Mouse (Mus musculus) embryonic facial prominence, embryonic 12.5 days (tissue): ENCODE measurements around the gene Txndc12. TPM values are rescaled to one million over a fixed set of nuclear protein-coding genes. Genes with fewer than 3 reads are reported as not detected.

Experiments
- ATAC-seq: fragments of 200-750 bp; cut with Nextera tagmentation; 2 replicates; pipeline ENCODE4 v1.8.0; 2017; ENCODE audit not compliant: insufficient number of reproducible peaks, insufficient read depth, low FRiP score, low TSS enrichment
- H3K27ac ChIP-seq: fragments of 300-500 bp; sonication (generic); 2 replicates; pipeline ENCODE4 v1.5.1; 2016; ENCODE audit warnings: mild to moderate bottlenecking
- H3K27me3 ChIP-seq: fragments of 300-500 bp; sonication (generic); 2 replicates; pipeline ENCODE4 v1.6.1; 2016; ENCODE audit warnings: mild to moderate bottlenecking, moderate library complexity
- H3K36me3 ChIP-seq: fragments of 300-500 bp; sonication (generic); 2 replicates; pipeline ENCODE4 v1.6.1; 2016; ENCODE audit warnings: mild to moderate bottlenecking
- H3K4me1 ChIP-seq: fragments of 300-500 bp; sonication (generic); 2 replicates; pipeline ENCODE4 v1.6.1; 2016
- H3K4me2 ChIP-seq: fragments of 300-500 bp; sonication (generic); replicated peaks from 2 replicates; pipeline ENCODE4 v1.6.1; 2016; ENCODE audit warnings: mild to moderate bottlenecking, moderate library complexity
- H3K4me3 ChIP-seq: fragments of 300-500 bp; sonication (generic); 2 replicates; pipeline ENCODE4 v1.5.1; 2016; ENCODE audit warnings: mild to moderate bottlenecking
- H3K9ac ChIP-seq: fragments of 300-500 bp; sonication (generic); 2 replicates; pipeline ENCODE4 v1.6.1; 2016; ENCODE audit warnings: mild to moderate bottlenecking, moderate library complexity
- H3K9me3 ChIP-seq: fragments of 300-500 bp; sonication (generic); 2 replicates; pipeline ENCODE4 v1.6.1; 2016; ENCODE audit warnings: mild to moderate bottlenecking, moderate library complexity
- WGBS: fragments of 180-500 bp; shearing (Covaris S2); methylation state at CpG from one replicate; pipeline ENCODE4 v1.1.7; 2016; 5-methylcytosine and 5-hydroxymethylcytosine counted together
- polyA plus RNA-seq: library from polyadenylated mRNA; unstranded; fragments of >200 nt; fragmentation: Nextera tagmentation; extraction: Ambion mirVana; gene quantifications from 2 replicates; pipeline ENCODE4 v1.2.1, GENCODE M21; 2016

Gene Txndc12
- polyA plus RNA-seq, 1 experiment from 2014 or later: 118 TPM

DNA sequence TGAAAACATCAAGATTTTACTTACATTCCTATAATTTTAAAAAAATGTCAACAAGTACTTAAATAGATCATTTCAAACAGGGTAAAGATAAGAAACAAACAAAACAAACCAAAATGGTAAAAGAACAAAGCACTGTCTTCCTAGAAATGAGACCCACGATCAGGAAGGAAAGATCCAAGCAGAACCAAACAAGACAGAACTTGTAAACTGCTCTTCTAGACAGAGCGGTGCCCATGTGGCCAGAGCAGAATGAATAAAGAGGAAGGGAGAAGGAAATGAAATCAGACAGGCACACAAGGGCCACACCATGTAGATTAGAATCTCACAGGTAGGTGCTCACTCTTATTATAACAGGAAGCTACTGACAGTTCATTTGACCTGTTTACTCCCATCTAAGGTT, 7.8 kb upstream of the Txndc12 start:
- WGBS: 87% methylated on average over 2 of the region's 2 CpGs
- peaks cover 65% of the 10 kb centered on the region for H3K36me3 ChIP-seq

DNA sequence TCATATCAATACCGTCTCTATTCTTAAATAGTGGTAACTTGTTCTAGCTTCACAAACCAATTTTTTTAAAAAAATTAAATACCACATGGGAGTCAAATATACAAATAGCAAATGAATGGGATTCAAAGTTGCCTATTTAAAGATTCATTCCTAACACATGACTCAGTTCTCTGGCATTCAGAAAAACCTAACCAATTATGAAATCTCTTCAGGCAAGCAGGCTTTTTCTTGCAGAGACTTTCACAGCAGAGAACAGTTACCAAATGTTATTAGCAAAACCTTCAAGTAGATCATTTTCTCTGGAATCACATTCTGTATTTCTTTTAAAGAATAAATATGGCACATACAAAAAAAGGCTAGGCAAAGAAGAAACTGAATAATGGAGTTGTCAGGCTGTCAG, 3.7 kb upstream of the Txndc12 start:
- Histone ChIP-seq H3K9me3 (no peaks in the 10 kb centered on the region), H3K27ac (no peak overlapping the region), H3K9ac (no peak overlapping the region), H3K4me1 (peaks cover 13% of the 10 kb centered on the region), H3K4me3 (no peak overlapping the region), H3K27me3 (no peaks in the 10 kb centered on the region), H3K4me2 (no peak overlapping the region), H3K36me3 (peaks cover 32% of the 10 kb centered on the region)
- 81% methylated on average over 1 of the region's 1 CpGs for WGBS
- ATAC-seq: no peak

More for the DNA sequence above, 7.8 kb upstream of the Txndc12 start:
- H3K9me3 ChIP-seq: no peaks in the 10 kb centered on the region
- H3K4me1 ChIP-seq: peaks cover 2% of the 10 kb centered on the region
- H3K4me3 ChIP-seq: no peak overlapping the region
- H3K9ac ChIP-seq: no peak overlapping the region
- H3K27me3 ChIP-seq: no peaks in the 10 kb centered on the region
- no peak overlapping the region for H3K27ac ChIP-seq
- no peak overlapping the region for H3K4me2 ChIP-seq
- no peak for ATAC-seq

DNA sequence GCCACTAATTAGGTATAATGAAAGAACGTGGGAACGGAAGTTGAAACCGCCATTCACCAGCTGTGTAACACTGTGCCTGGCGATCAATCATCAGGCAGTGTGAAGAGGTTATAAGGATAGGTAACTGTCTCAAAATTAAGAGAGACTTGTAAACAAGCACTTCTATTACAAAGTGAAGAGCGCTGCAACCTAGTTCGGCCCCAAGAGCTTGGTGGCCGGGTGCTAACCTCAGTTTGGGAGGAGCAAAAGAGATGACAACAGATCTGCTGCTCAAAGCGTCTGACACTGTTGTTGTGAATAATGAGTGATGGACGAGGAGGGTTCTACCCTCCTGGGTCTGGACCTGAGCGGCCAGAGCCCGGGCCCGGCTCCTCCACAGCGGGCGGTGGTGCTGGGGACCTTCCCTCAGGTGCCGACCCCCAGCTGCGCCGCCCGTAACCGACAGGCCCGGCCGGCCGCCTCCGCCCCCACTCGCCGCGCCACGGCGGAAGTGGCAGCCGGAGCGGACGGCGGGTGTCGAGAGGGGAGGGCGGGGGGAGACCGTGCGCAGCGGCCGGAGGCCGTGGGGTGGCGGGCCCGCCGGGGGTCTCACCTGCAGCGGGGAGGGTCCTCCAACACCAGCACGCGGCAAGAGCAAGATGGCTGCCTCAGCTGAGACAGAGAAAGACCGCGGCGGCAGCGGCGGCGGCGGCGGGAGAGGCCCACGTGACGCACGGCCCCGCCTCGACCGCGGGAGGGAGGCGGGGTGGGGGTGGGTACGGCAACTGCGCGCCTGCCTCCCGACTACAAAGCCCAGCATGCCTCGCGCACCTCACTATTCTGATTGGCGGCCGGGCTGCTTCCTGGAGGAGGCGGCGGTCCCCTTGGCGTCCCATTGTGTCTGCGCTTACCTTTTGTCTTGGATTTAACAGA, 1.2 kb upstream of the Txndc12 start, which contains the start of gene Btf3l4:
TSS of gene Btf3l4 (minus strand) at position 699 of the 912 bp plus-strand sequence.
- no peaks in the 10 kb centered on the region for H3K27me3 ChIP-seq
- no peaks in the 10 kb centered on the region for H3K9me3 ChIP-seq
- H3K4me3 ChIP-seq: peak within 1 kb of the TSS; percentile 95
- H3K36me3 ChIP-seq: peaks cover 14% of the 10 kb centered on the region
- peak; percentile 94 for ATAC-seq
- peak within 1 kb of the TSS; percentile 99 for H3K27ac ChIP-seq
- peak within 1 kb of the TSS; percentile 98 for H3K9ac ChIP-seq
- WGBS: under 1% methylated on average over 59 of the region's 73 CpGs
- peaks cover 25% of the 10 kb centered on the region for H3K4me1 ChIP-seq
- H3K4me2 ChIP-seq: peak within 1 kb of the TSS; percentile 63

DNA sequence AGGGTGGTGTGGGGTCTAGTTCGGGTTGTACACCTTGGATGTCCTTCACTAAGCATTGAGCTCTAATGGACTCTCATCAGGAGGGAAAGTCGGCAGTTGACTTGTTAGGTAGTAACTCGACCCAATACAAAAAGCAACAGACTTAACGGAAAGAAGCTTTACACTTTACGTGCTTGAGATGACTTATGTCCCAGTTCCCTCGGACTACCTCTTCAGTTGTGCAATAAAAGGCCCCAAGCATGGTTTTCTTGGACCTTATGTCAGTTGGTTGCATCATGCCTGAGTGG, 630 bp upstream of the Txndc12 start:
- peaks cover 25% of the 10 kb centered on the region for H3K4me1 ChIP-seq
- peak overlapping the region; percentile 95 for H3K4me3 ChIP-seq
- WGBS: 0% methylated on average over 6 of the region's 6 CpGs
- H3K4me2 ChIP-seq: peak overlapping the region; percentile 63
- H3K9me3 ChIP-seq: no peaks in the 10 kb centered on the region
- H3K27ac ChIP-seq: peak overlapping the region; percentile 99
- H3K9ac ChIP-seq: peak overlapping the region; percentile 98
- ATAC-seq: no peak; the same call in 1 of the 2 replicates
- H3K36me3 ChIP-seq: peaks cover 11% of the 10 kb centered on the region
- H3K27me3 ChIP-seq: no peaks in the 10 kb centered on the region

DNA sequence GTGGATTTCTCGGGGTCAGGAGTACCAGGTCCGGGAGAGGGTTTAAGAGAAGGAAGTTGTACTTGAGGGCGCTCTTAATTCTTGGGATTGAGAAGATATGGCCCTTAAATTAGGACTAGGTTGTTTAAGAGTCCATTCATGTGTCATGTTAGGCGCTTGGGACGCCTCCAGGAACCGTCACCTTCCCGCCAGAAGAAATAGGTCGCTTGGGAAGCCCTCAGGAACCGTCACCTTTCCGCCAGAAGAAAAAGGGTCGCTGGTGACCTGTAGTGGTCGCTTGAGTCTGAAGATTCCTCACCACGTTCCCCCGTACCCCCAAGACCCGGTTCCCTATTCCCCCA, 540 bp downstream of the Txndc12 start:
- Histone ChIP-seq H3K9ac (peak overlapping the region; percentile 77), H3K27me3 (no peaks in the 10 kb centered on the region), H3K27ac (peak overlapping the region; percentile 99), H3K36me3 (peaks cover 5% of the 10 kb centered on the region), H3K4me3 (peak overlapping the region; percentile 95), H3K9me3 (no peaks in the 10 kb centered on the region), H3K4me2 (peak overlapping the region; percentile 63), H3K4me1 (peaks cover 25% of the 10 kb centered on the region)
- WGBS: under 1% methylated on average over 15 of the region's 15 CpGs
- ATAC-seq: no peak

DNA sequence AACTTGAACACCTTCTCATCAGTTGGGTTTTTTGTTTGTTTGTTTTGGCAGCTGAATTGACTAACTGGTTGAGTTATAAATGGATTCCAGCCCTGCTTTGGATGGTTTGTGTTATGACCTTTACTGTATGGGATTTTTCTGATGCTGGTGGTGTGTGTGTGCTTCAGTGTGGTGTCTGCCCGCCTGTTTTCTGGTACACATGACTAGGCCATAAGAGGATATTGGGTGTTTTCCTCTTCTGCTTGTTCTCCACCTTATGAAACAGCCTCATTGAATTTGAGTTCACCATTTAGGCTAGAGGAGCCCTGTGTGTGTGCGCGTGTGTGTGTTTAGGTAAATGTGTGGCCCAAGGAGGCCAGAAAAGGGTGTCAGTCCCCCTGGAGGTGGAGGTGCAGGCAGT, 1.1 kb downstream of the Txndc12 start:
- H3K27ac ChIP-seq: peak overlapping the region; percentile 99; the same call in 1 of the 2 replicates
- no peaks in the 10 kb centered on the region for H3K27me3 ChIP-seq
- peak overlapping the region; percentile 77 for H3K9ac ChIP-seq
- ATAC-seq: no peak
- 0 out of 2 replicates have a peak, but pooled peaks cover 4% of the 10 kb centered on the region for H3K36me3 ChIP-seq
- WGBS: 52% methylated on average over 3 of the region's 3 CpGs
- H3K9me3 ChIP-seq: no peaks in the 10 kb centered on the region
- H3K4me3 ChIP-seq: peak overlapping the region; percentile 95
- peaks cover 25% of the 10 kb centered on the region for H3K4me1 ChIP-seq
- peak overlapping the region; percentile 63 for H3K4me2 ChIP-seq

DNA sequence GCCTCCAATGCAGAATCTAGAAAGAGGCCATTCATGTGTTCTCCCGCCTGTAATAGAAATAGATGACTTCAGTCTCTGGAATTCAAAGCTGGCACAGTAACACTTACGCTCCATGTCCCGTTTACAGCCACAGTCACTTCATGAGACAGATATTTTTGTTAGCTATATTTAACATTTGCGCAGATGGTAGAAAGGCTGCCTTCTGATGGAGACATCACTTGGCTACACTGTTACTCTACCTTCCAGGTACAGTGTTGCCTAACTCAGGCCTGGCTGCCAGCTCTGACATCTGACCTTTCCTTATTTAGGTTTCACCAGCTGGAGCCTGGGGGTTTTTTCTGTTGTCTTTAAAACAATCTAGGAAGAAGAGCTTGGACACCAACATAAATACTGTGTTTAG, 3.6 kb downstream of the Txndc12 start:
- Histone ChIP-seq H3K4me3 (no peak overlapping the region), H3K27me3 (no peaks in the 10 kb centered on the region), H3K27ac (no peak overlapping the region), H3K4me1 (peaks cover 16% of the 10 kb centered on the region), H3K4me2 (no peak overlapping the region), H3K9ac (no peak overlapping the region), H3K9me3 (no peaks in the 10 kb centered on the region), H3K36me3 (peaks cover 8% of the 10 kb centered on the region; the same call in 1 of the 2 replicates)
- WGBS: 84% methylated on average over 4 of the region's 4 CpGs
- no peak for ATAC-seq

DNA sequence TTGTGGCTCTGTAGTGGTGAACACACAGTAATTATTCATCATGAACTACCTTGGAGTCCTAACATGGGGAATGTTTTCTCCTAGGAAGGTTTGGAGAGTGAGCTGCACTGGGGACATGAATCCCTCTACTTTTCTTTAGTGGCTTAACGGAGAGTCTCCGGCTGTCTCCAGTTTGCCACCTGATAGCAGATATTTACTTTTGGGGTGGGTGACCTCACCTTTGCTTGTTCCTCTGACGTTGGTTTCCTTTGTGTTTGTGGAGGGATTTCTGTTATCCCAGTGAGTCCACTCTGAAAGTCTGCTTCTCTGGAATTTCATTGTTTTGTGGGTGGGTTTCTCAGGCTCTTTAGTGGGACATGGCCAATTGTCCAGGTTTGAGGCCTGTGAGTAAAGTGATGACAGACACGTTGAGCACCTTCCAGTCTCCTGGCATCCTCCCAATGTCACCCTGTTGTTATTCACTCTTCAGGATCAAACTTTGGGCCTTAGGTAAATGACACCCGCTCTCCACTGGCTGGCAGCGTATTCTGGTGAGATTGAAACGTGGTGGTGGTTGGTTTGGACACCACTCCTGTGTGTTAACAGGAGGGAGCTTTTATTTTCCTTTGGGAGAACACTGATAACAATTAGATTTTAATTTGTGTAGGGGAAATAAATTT, 7.6 kb downstream of the Txndc12 start:
- no peak overlapping the region for H3K9ac ChIP-seq
- H3K4me2 ChIP-seq: no peak overlapping the region
- H3K9me3 ChIP-seq: no peaks in the 10 kb centered on the region
- ATAC-seq: no peak
- no peaks in the 10 kb centered on the region for H3K4me1 ChIP-seq
- H3K4me3 ChIP-seq: no peak overlapping the region
- no peak overlapping the region for H3K27ac ChIP-seq
- no peaks in the 10 kb centered on the region for H3K27me3 ChIP-seq
- 88% methylated on average over 7 of the region's 7 CpGs for WGBS
- H3K36me3 ChIP-seq: peaks cover 8% of the 10 kb centered on the region; the same call in 1 of the 2 replicates

DNA sequence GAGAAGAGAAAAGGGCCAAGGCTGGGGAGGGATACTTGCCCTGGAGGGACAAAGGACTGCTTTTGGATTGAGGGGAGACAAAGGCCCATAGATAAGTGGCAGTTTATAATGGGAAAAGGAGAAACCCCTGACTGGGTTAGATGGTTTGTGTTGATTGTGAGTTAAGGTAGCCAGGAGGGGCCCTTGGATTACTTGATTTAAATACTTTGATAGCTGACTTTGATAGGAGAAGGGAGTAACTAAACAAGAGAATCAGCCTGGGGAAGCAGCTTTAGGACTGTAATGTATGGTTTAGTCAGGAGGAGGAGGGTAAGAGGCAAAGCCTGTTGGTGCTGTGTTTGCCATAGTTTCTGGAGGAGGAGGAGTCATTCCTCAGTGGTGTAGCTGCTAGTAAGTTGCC, 8.9 kb downstream of the Txndc12 start:
- Histone ChIP-seq H3K27me3 (no peaks in the 10 kb centered on the region), H3K27ac (no peak overlapping the region), H3K4me1 (peaks cover under 1% of the 10 kb centered on the region; the same call in 1 of the 2 replicates), H3K4me3 (no peak overlapping the region), H3K9ac (no peak overlapping the region), H3K4me2 (no peak overlapping the region), H3K36me3 (peaks cover 8% of the 10 kb centered on the region; the same call in 1 of the 2 replicates), H3K9me3 (no peaks in the 10 kb centered on the region)
- no peak for ATAC-seq

DNA sequence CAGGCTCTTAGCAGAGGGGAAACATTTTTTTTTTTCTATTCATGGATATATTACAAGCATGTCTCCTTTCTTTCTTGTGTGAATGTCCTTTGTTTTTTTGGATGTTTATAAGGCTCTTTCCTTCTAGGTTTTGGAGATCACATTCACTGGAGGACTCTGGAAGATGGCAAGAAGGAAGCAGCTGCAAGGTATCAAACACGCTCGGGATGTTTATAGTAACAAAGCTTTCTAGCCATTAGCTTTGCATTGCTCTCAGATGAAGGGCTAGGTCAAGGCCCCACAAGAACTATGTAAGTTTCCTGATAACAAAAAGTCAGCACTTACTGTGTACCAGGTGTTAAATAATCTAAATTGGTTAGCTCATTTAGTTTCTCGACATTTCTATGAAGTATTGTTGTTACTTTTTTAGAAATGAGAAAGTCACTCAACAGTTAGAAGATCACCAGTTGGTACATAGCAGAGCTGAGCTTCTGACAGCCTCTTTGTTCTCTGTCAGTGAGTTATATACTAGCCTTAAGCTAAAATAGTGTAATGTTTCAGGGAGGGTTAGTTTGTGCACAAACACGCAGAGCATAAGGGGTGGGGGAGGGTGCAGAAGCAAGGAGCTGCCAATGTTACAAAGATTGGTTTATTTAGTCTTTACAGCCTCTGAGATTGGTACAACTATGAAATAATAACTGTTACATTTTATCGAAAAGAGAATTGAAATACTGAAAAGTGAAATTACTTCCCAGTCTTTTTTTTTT, 11.6 kb downstream of the Txndc12 start:
- Histone ChIP-seq H3K4me2 (no peak overlapping the region), H3K9me3 (no peaks in the 10 kb centered on the region), H3K27ac (no peak overlapping the region), H3K36me3 (no peaks in the 10 kb centered on the region), H3K27me3 (no peaks in the 10 kb centered on the region), H3K4me3 (no peak overlapping the region), H3K4me1 (peaks cover 9% of the 10 kb centered on the region), H3K9ac (no peak overlapping the region)
- no peak for ATAC-seq
- WGBS: 81% methylated on average over 5 of the region's 5 CpGs

DNA sequence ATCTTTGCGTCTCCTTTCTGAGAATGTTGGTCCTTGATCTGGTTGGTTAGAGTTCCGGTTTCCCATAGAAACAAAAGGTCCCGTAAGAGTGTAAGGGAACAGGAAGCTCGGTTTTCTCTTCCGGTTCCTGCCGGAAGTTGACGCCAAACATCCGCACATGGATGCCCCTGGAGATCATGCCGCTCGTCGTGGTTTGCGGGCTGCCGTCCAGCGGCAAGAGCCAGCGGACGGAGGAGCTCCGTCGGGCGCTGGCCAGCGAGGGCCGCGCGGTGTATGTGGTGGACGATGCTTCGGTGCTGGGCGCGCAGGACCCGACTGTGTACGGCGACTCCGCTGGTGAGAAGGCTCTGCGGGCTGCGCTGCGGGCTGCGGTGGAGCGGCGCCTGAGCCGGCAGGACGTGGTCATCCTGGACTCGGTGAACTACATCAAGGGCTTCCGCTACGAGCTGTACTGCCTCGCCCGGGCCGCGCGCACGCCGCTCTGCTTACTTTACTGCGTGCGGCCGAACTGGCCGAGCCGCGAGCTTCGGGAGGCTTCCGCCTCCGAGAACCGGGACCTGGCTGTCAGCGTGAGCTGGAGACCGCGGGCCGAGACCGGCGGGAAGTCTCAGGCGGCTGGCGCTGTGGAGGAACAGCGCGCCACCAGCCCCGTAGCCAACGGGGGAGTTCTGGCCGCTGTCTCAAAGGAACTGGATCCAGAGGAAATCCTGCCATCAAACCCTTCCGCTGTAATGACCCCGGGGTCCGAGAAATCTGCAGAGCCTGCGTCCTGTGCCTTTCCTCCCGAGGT, 13.5 kb downstream of the Txndc12 start, which contains the start of gene Kti12:
TSS of gene Kti12 (plus strand) at position 71 of the 790 bp plus-strand sequence.
- Histone ChIP-seq H3K4me2 (peak within 1 kb of the TSS; percentile 98), H3K27ac (peak within 1 kb of the TSS; percentile 89), H3K36me3 (no peaks in the 10 kb centered on the region), H3K4me3 (peak within 1 kb of the TSS; percentile 96), H3K27me3 (no peaks in the 10 kb centered on the region), H3K4me1 (peaks cover 9% of the 10 kb centered on the region), H3K9me3 (no peaks in the 10 kb centered on the region), H3K9ac (peak within 1 kb of the TSS; percentile 82)
- under 1% methylated on average over 77 of the region's 77 CpGs for WGBS
- ATAC-seq: peak; percentile 61
